Mouse (Mus musculus): Measurements from ENCODE around the gene Dyrk1a.

The Dyrk1a gene

GRCm38 (mm10) chr16:94632424-94632963 lies 62.7 kb downstream of the Dyrk1a start:
- no peak for DNase-seq (ENCODE audit: low read depth, low spot score)

- DNase-seq (ENCODE audit: low read depth, low spot score), result no peak
These were observed 63.2 kb downstream of the Dyrk1a start for GRCm38 (mm10) chr16:94633012-94633411.

- no peak for DNase-seq (ENCODE audit: low read depth, low spot score)
These were observed 67.6 kb downstream of the Dyrk1a start for GRCm38 (mm10) chr16:94637423-94637822.

GRCm38 (mm10) chr16:94641799-94642198 lies 72.0 kb downstream of the Dyrk1a start:
- no peak for DNase-seq (ENCODE audit: low read depth, low spot score)

- DNase-seq (ENCODE audit: low read depth, low spot score), result peak; percentile 29
These were observed 77.3 kb downstream of the Dyrk1a start for GRCm38 (mm10) chr16:94647153-94647552.

- peak; percentile 37 for DNase-seq (ENCODE audit: low read depth, low spot score)
These were observed 78.1 kb downstream of the Dyrk1a start for GRCm38 (mm10) chr16:94647925-94648324.

GRCm38 (mm10) chr16:94649861-94650260 lies 80.1 kb downstream of the Dyrk1a start:
- DNase-seq (ENCODE audit: low read depth, low spot score), result no peak

- no peak for DNase-seq (ENCODE audit: low read depth, low spot score)
These were observed 82.4 kb downstream of the Dyrk1a start for GRCm38 (mm10) chr16:94652091-94652713.

GRCm38 (mm10) chr16:94655083-94655482 lies 85.3 kb downstream of the Dyrk1a start:
- no peak for DNase-seq (ENCODE audit: low read depth, low spot score)

- no peak for DNase-seq (ENCODE audit: low read depth, low spot score)
These were observed 87.1 kb downstream of the Dyrk1a start for GRCm38 (mm10) chr16:94656891-94657290.

- DNase-seq (ENCODE audit: low read depth, low spot score), result no peak
These were observed 89.6 kb downstream of the Dyrk1a start for GRCm38 (mm10) chr16:94659394-94659793.

GRCm38 (mm10) chr16:94660221-94660620 lies 90.4 kb downstream of the Dyrk1a start:
- peak; percentile 35 for DNase-seq (ENCODE audit: low read depth, low spot score)

- no peak for DNase-seq (ENCODE audit: low read depth, low spot score)
These were observed 97.7 kb downstream of the Dyrk1a start for GRCm38 (mm10) chr16:94667557-94667956.

- no peak for DNase-seq (ENCODE audit: low read depth, low spot score)
These were observed 101.5 kb downstream of the Dyrk1a start for GRCm38 (mm10) chr16:94671313-94671712.

- DNase-seq (ENCODE audit: low read depth, low spot score), result no peak
These were observed 111.1 kb downstream of the Dyrk1a start for GRCm38 (mm10) chr16:94680924-94681323.

GRCm38 (mm10) chr16:94681760-94682159 lies 112.0 kb downstream of the Dyrk1a start:
- DNase-seq (ENCODE audit: low read depth, low spot score), result no peak

GRCm38 (mm10) chr16:94683960-94684359 lies 114.2 kb downstream of the Dyrk1a start:
- DNase-seq (ENCODE audit: low read depth, low spot score), result no peak

- DNase-seq (ENCODE audit: low read depth, low spot score), result no peak
These were observed 124.0 kb downstream of the Dyrk1a start for GRCm38 (mm10) chr16:94693687-94694305.

- no peak for DNase-seq (ENCODE audit: low read depth, low spot score)
These were observed 127.7 kb downstream of the Dyrk1a start for GRCm38 (mm10) chr16:94697553-94697952.

- DNase-seq (ENCODE audit: low read depth, low spot score), result peak; percentile 51
These were observed 128.4 kb downstream of the Dyrk1a start for GRCm38 (mm10) chr16:94698234-94698633.

GRCm38 (mm10) chr16:94701141-94701540 lies 131.3 kb downstream of the Dyrk1a start:
- no peak for DNase-seq (ENCODE audit: low read depth, low spot score)

GRCm38 (mm10) chr16:94701971-94702370 lies 132.2 kb downstream of the Dyrk1a start:
- no peak for DNase-seq (ENCODE audit: low read depth, low spot score)

- DNase-seq (ENCODE audit: low read depth, low spot score), result peak; percentile 79
These were observed 143.8 kb downstream of the Dyrk1a start for GRCm38 (mm10) chr16:94713480-94714094.

Data from CD4-positive helper T cell, adult 2 months (primary cell).